Mouse (Mus musculus) midbrain, embryonic 16.5 days (tissue): ENCODE results near the gene Zfp1. TPM values are rescaled to one million over a fixed set of nuclear protein-coding genes. Genes with fewer than 3 reads are reported as not detected.
A peak's percentile ranks its signal among the peaks of the same experiment; 100 is the strongest.

Experiments
- ATAC-seq: fragments of 200-750 bp; cut with Nextera tagmentation; 2 replicates; pipeline ENCODE4 v1.8.0; 2017; ENCODE audit warnings: moderate TSS enrichment
- H3K27ac ChIP-seq: fragments of 300-500 bp; sonication (generic); 2 replicates; pipeline ENCODE4 v1.5.1; 2014; ENCODE audit warnings: mild to moderate bottlenecking, low read length, mixed read lengths
- H3K27me3 ChIP-seq: fragments of 300-500 bp; sonication (generic); 2 replicates; pipeline ENCODE4 v1.6.1; 2014; ENCODE audit warnings: low read depth, low read length, mixed read lengths; ENCODE audit not compliant: control insufficient read depth, insufficient read depth
- H3K36me3 ChIP-seq: fragments of 300-500 bp; sonication (generic); 2 replicates; pipeline ENCODE4 v1.6.1; 2014; ENCODE audit warnings: mild to moderate bottlenecking, low read length, moderate library complexity, mixed read lengths; ENCODE audit not compliant: control insufficient read depth, insufficient read depth
- H3K4me1 ChIP-seq: fragments of 300-500 bp; sonication (generic); 2 replicates; pipeline ENCODE4 v1.6.1; 2014; ENCODE audit warnings: mild to moderate bottlenecking, low read length, mixed read lengths; ENCODE audit not compliant: control insufficient read depth, insufficient read depth
- H3K4me2 ChIP-seq: fragments of 300-500 bp; sonication (generic); 2 replicates; pipeline ENCODE4 v1.6.1; 2014; ENCODE audit warnings: mild to moderate bottlenecking, low read length, mixed read lengths
- H3K4me3 ChIP-seq: fragments of 300-500 bp; sonication (generic); 2 replicates; pipeline ENCODE4 v1.5.1; 2014; ENCODE audit warnings: low read depth, mild to moderate bottlenecking, low read length, moderate library complexity, mixed read lengths
- H3K9ac ChIP-seq: fragments of 300-500 bp; sonication (generic); 2 replicates; pipeline ENCODE4 v1.6.1; 2014; ENCODE audit warnings: low read depth, low read length, mixed read lengths
- H3K9me3 ChIP-seq: fragments of 300-500 bp; sonication (generic); replicated peaks from 2 replicates; pipeline ENCODE4 v1.6.1; 2014; ENCODE audit warnings: mild to moderate bottlenecking, low read length, mixed read lengths; ENCODE audit not compliant: control insufficient read depth, poor library complexity, severe bottlenecking
- WGBS: fragments of 180-500 bp; shearing (Covaris S2); extraction: QIAGEN DNeasy Blood & Tissue Kit; methylation state at CpG from one replicate; pipeline ENCODE4 v1.1.7; 2014; 5-methylcytosine and 5-hydroxymethylcytosine counted together
- polyA plus RNA-seq: library from polyadenylated mRNA; unstranded; fragments of >200 nt; fragmentation: Nextera tagmentation; extraction: Ambion mirVana; gene quantifications from 2 replicates; pipeline ENCODE4 v1.2.1, GENCODE M21; 2015

Gene Zfp1
- polyA plus RNA-seq, 1 experiment from 2014 or later, result 26.7 TPM

DNA sequence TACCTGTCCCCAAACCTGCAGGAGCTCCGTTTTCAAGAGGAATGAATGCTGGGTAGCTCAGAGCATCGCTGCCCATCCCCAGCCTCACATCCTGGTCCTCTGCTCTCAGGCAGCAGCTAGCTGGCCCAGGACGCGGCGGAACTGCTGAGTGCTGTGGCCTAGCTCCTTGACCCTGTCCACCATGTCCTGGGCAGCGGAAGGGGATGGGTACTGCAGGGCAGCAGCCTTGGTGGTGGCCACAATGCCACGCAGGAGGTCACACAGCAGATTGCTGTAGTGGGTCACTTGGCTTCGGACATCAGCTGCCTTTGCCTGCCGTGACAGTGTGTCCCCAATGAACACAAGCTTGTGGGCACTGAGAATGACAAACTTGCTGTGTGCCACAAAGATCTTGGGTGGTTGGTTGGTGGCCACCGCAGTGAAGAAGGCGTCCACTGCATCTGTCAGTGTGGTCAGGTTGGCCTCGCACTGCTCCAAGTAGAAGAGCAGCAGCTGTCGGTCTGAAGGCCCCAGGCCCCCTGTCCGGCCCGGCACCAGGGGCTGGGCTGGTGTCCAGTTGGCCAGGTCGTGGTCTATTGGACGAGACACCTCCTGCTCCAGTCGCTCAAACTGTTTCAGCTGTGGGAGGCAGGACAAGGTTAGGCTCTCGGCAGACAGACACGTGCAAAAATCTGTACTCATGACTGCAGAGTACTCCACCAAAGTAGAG, 67.7 kb downstream of the Zfp1 start:
- no peak overlapping the region for H3K9ac ChIP-seq
- no peaks in the 10 kb centered on the region for H3K9me3 ChIP-seq
- no peak overlapping the region for H3K4me3 ChIP-seq
- no peak for ATAC-seq
- no peak overlapping the region for H3K27ac ChIP-seq
- H3K36me3 ChIP-seq, result peaks cover 34% of the 10 kb centered on the region
- H3K4me2 ChIP-seq, result no peak overlapping the region
- H3K27me3 ChIP-seq, result no peaks in the 10 kb centered on the region
- 95% methylated on average over 20 of the region's 20 CpGs for WGBS
- peaks cover 2% of the 10 kb centered on the region for H3K4me1 ChIP-seq

DNA sequence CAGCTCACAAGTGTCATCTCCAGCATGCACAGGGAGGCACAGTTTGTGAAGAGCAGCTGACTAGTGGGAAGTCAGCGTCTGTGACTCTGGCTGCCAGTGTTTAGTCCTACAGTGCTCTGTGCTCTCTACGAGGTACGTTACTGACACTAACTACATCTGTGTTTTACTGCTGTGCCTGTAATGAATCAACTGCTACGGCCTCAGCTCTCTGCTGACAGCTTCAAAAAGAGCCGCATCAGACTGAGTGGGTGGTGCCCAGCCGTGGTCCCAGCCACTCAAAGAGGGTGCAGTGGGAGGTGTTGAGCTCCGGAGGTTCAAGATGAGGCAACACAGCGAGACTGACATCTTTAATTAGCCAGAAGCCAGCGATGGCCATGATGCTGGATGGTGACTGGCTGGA, 68.9 kb downstream of the Zfp1 start:
- WGBS, result 72% methylated on average over 9 of the region's 9 CpGs
- ATAC-seq, result no peak
- no peak overlapping the region for H3K4me2 ChIP-seq
- no peak overlapping the region for H3K9ac ChIP-seq
- H3K27me3 ChIP-seq, result no peaks in the 10 kb centered on the region
- no peak overlapping the region for H3K4me3 ChIP-seq
- H3K9me3 ChIP-seq, result no peaks in the 10 kb centered on the region
- peaks cover 34% of the 10 kb centered on the region for H3K36me3 ChIP-seq
- H3K4me1 ChIP-seq, result peaks cover 14% of the 10 kb centered on the region
- H3K27ac ChIP-seq, result no peak overlapping the region

DNA sequence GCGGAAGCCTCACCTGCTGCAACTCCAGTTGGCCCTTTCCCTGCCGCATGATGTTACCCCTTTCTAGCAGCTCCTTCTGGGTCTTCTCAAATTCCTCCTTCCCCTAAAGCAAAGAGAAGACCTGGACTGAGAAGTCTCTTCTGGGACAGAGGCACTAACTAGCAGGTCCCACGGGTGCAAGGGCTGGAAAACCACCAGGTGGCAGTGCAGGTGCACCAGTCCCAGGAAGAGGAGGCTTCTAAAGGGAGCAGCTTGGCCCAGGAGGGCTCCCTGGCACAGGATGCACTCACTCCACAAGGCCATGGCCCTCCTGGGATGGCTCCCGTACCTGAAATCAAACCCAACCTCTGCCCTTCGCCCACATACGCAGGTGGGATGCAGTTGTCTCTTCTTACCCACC, 69.4 kb downstream of the Zfp1 start:
- H3K9ac ChIP-seq, result no peak overlapping the region
- H3K27me3 ChIP-seq, result no peaks in the 10 kb centered on the region
- H3K4me2 ChIP-seq, result no peak overlapping the region
- H3K27ac ChIP-seq, result no peak overlapping the region
- peaks cover 34% of the 10 kb centered on the region for H3K36me3 ChIP-seq
- WGBS, result 80% methylated on average over 6 of the region's 6 CpGs
- no peak for ATAC-seq
- H3K4me3 ChIP-seq, result no peak overlapping the region
- no peaks in the 10 kb centered on the region for H3K9me3 ChIP-seq
- peaks cover 18% of the 10 kb centered on the region for H3K4me1 ChIP-seq

DNA sequence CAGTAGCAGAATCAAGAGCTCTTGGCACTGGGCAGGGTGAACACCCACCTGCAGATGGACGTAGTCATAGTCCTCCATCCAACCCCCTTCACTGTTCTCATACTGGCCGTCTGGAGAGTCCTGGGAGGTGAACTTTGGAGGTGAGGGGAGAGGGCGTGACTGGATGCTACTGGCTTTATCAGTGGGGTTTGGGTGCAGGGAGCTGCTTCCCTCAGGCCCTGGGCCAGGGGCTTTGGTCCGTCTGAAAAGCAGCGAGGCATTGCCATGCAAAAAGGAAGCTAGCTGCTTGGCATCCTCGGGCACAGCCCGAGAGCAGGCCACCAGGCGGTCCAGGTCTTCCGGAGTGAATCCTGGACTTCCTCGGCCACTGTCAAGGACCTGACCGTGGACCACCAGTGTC, 70.1 kb downstream of the Zfp1 start:
- no peaks in the 10 kb centered on the region for H3K27me3 ChIP-seq
- 92% methylated on average over 11 of the region's 11 CpGs for WGBS
- peaks cover 34% of the 10 kb centered on the region for H3K36me3 ChIP-seq

DNA sequence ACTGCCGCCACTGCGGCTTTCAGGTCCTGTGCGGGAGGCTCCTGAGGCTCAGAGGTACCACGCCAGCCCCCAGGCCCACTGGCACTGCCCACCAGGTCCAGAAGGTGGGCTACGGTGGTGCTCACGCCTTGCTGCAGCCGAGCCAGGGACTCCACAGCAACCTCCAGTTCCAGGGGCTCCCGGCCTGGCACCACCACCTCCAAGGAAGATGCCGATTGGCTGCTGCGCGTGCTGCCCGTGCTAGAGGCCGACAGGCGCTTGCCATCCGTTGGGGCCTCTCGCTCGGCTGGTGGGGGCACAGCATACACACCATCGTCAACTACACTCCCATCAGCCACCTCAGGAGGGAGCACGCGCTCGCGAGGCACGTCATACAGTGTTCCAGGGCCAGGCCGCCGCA, 70.6 kb downstream of the Zfp1 start:
- no peak overlapping the region for H3K4me2 ChIP-seq
- no peaks in the 10 kb centered on the region for H3K9me3 ChIP-seq
- peaks cover 25% of the 10 kb centered on the region for H3K4me1 ChIP-seq
- H3K36me3 ChIP-seq, result peaks cover 34% of the 10 kb centered on the region
- no peaks in the 10 kb centered on the region for H3K27me3 ChIP-seq
- no peak overlapping the region for H3K9ac ChIP-seq
- ATAC-seq, result no peak
- WGBS, result 95% methylated on average over 25 of the region's 25 CpGs
- no peak overlapping the region for H3K4me3 ChIP-seq
- no peak overlapping the region for H3K27ac ChIP-seq

More for the DNA sequence above, 70.1 kb downstream of the Zfp1 start:
- Histone ChIP-seq H3K4me1 (peaks cover 25% of the 10 kb centered on the region), H3K27ac (no peak overlapping the region), H3K9me3 (no peaks in the 10 kb centered on the region), H3K4me2 (no peak overlapping the region), H3K4me3 (no peak overlapping the region), H3K9ac (no peak overlapping the region)
- ATAC-seq, result no peak

DNA sequence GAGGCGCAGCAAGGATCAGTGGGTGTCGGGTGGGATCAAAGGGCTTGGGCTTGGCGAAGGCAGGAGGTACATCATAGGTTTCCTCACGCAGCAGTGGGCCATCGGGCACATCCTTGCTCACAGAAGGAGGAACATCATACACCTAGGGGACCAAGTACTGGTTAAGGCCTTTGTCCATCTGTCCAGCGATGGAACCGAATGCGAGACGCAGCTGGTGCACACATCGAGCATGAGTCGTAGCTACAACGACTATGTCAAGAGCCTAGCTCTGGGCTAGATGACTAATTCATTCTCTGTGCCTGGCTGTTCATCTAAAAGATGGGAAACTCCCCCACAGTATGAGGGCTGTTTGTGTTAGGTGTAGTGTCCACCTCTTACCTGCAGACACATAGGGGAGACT, 71.1 kb downstream of the Zfp1 start:
- Histone ChIP-seq H3K27ac (no peak overlapping the region), H3K4me3 (no peak overlapping the region), H3K36me3 (peaks cover 30% of the 10 kb centered on the region), H3K9ac (no peak overlapping the region), H3K9me3 (no peaks in the 10 kb centered on the region), H3K4me1 (peaks cover 25% of the 10 kb centered on the region), H3K27me3 (no peaks in the 10 kb centered on the region), H3K4me2 (no peak overlapping the region)
- no peak for ATAC-seq
- 95% methylated on average over 12 of the region's 12 CpGs for WGBS

DNA sequence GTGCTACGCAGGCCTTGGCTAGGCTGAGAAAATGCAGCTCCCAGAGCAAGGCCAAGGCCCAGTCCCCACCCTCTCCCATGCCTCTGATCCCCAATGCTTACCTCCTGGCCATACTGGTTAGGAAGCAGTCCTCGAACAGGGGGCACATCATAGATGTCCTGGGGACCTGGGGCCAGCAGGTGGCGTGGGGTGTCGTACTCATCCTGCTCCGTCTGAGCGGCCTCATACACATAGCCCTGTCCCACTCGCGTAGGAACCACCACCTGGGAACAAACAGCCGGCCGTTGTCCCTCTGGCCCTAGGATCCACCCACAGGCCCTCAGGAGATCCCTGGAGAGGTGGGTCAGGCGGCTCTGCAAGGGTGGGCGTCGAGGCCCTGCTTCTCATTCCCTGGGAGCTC, 72.3 kb downstream of the Zfp1 start:
- peak overlapping the region; percentile 92 for H3K27ac ChIP-seq
- 84% methylated on average over 13 of the region's 13 CpGs for WGBS

DNA sequence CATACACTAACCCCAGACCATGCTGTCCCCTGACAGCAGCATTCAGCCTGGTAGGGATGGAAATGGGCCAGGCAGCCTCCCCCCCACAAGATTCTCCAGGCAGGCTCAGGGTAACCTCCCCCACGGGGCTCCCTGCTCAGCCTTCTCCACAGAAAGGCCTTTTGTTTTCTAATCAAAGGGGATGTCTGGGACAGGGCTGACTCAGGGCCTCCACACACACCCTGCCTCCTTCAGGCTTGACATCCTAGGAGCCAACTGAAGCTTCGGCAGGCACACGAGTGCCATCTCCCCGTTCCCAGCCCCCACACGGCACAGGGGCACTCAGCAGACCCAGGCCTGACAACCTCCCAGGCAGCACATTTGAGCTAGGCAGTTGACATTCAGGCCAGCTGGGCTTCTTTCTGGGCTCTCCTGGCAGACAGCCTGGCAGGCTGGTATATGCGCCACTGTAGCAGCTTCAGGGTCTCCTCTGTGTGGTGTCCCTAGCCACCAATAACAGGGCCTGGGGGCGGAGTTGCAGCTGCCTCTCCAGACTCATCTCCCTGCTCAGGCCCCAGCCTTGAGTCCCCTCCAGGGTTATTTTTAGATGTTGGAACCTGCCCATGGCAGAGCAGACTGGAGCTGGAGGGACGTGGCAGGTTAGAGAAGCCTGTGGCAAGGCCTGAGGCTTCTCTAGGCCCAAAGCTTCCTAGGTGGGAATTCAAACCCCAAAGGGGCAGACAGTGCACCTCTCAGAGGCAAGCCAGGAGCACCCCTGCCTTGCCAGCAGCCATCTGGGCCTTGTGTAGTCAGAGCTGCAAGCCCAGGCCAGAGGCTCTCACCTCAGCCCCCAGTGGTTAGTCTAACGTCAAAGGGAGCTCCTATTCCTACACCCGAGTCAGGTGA, 73.6 kb downstream of the Zfp1 start:
- Histone ChIP-seq H3K27me3 (no peaks in the 10 kb centered on the region), H3K4me1 (peaks cover 25% of the 10 kb centered on the region), H3K4me3 (no peak overlapping the region), H3K36me3 (peaks cover 27% of the 10 kb centered on the region), H3K27ac (peak overlapping the region; percentile 92), H3K4me2 (peak overlapping the region; percentile 25; the same call in 1 of the 2 replicates), H3K9ac (peak overlapping the region; percentile 58), H3K9me3 (no peaks in the 10 kb centered on the region)
- peak; percentile 87 for ATAC-seq
- 12% methylated on average over 10 of the region's 10 CpGs for WGBS

More for the DNA sequence above, 72.3 kb downstream of the Zfp1 start:
- H3K4me3 ChIP-seq, result no peak overlapping the region
- H3K4me1 ChIP-seq, result peaks cover 25% of the 10 kb centered on the region
- no peaks in the 10 kb centered on the region for H3K27me3 ChIP-seq
- H3K4me2 ChIP-seq, result no peak overlapping the region
- H3K9me3 ChIP-seq, result no peaks in the 10 kb centered on the region
- ATAC-seq, result no peak
- H3K36me3 ChIP-seq, result peaks cover 33% of the 10 kb centered on the region
- H3K9ac ChIP-seq, result no peak overlapping the region

DNA sequence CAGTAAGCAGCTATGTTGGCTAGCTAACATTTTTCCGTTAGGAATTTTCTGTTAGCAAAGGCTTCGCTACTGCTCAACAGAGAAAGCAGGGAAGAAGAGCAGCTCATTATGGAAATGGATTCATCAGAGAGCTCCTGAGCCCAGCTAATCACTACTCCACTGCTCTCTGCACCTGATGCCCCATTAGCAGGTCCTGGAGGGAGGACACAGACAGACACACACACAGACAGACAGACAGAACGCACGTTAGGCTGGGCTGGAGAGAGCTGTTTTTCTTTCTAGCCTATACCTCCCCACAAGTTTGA, 74.2 kb downstream of the Zfp1 start:
- WGBS, result 28% methylated on average over 4 of the region's 4 CpGs
- Histone ChIP-seq H3K9ac (peak overlapping the region; percentile 58), H3K27me3 (no peaks in the 10 kb centered on the region), H3K36me3 (peaks cover 27% of the 10 kb centered on the region), H3K4me1 (peaks cover 25% of the 10 kb centered on the region), H3K9me3 (no peaks in the 10 kb centered on the region), H3K4me2 (peak overlapping the region; percentile 25; the same call in 1 of the 2 replicates), H3K27ac (peak overlapping the region; percentile 92), H3K4me3 (no peak overlapping the region)
- ATAC-seq, result peak; percentile 26
